Mouse (Mus musculus): ENCODE measurements around the gene Sugp1. TPM values are rescaled to one million over a fixed set of nuclear protein-coding genes. Genes with fewer than 3 reads are reported as not detected.

The Sugp1 gene
- polyA plus RNA-seq, 1 experiment, result 4.0 TPM

DNA sequence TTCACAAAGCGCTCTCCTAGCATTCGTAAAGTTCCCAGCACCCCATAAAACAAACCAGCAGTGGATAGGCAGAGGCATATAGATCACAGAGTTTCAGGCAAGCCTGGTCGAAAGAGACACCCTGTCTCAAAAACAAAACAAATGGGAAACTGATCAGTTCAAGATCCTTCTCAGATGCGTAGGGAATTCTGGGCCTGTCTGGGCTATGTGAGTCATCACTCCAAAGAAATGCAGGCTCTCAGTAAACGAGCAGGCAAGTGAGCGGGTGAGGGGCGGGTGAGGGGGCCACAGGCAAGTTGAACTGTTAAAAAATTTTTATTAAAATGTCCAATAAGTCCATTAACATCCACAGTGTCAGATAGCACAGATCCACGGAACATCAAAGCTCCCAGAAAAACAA is 50.2 kb downstream of the Sugp1 start:
- Histone ChIP-seq H3K9me3 (ENCODE audit: control insufficient read depth, low read length) (no peaks in the 10 kb centered on the region), H3K27me3 (ENCODE audit: control insufficient read depth) (peaks cover 29% of the 10 kb centered on the region), H3K4me3 (replicated peaks) (no peak overlapping the region), H3K4me1 (ENCODE audit: control insufficient read depth) (no peaks in the 10 kb centered on the region), H3K36me3 (ENCODE audit: control insufficient read depth) (no peaks in the 10 kb centered on the region)
- TF ChIP-seq GATA1 (IDR thresholded peaks at IDR 0.05; ENCODE audit: low read length) (no peak), TAL1 (IDR thresholded peaks at IDR 0.05; ENCODE audit: low read length) (no peak)

DNA sequence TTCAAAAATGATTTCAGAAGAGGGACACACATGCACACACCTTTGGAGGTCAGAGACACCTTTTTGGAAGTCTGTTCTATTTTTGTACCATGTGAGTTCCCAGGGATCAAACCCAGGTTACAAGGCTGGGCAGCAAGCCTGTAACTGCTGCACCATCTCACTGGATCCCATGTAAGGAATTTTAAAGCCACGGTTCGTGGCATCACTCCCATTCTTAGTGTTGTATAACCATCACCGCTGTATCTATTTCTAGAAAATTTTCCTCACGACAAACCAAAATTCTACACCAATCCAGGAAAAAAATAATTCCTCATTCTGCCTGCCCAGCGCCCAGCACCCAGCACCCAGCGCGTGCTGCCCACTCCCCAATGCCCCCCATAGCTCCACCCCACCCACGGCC is 56.7 kb downstream of the Sugp1 start:
- Histone ChIP-seq H3K4me3 (replicated peaks) (no peak overlapping the region), H3K27me3 (ENCODE audit: control insufficient read depth) (no peaks in the 10 kb centered on the region; the same call in 1 of the 2 replicates), H3K9me3 (ENCODE audit: control insufficient read depth, low read length) (no peaks in the 10 kb centered on the region), H3K4me1 (ENCODE audit: control insufficient read depth) (no peaks in the 10 kb centered on the region), H3K36me3 (ENCODE audit: control insufficient read depth) (no peaks in the 10 kb centered on the region)
- TF ChIP-seq TAL1 (IDR thresholded peaks at IDR 0.05; ENCODE audit: low read length), result no peak
- no peak for TF ChIP-seq GATA1 (IDR thresholded peaks at IDR 0.05; ENCODE audit: low read length)

DNA sequence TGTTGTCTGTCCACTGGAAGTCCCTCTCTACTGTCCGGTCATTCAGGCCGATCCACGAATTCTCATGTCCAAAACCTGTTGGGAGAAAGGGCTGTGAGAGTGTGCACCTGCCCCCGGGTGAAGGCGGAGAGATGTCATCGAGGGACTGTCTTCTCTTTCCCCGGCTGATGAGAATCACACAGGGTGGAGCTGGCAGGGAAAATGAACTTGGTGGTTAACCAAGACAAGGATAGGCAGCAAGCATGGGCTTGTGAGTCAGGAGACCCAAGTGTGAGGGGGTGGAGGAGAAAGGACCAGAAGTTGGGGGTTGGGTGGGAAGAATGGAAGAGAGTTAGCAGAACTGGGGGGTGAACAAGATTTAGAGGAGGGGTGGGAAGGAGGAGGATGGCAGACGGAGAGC is 57.6 kb downstream of the Sugp1 start:
- TF ChIP-seq TAL1 (IDR thresholded peaks at IDR 0.05; ENCODE audit: low read length) (no peak), GATA1 (IDR thresholded peaks at IDR 0.05; ENCODE audit: low read length) (no peak)
- H3K4me3 ChIP-seq (replicated peaks), result no peak overlapping the region
- no peaks in the 10 kb centered on the region for H3K4me1 ChIP-seq (ENCODE audit: control insufficient read depth)
- no peaks in the 10 kb centered on the region for H3K36me3 ChIP-seq (ENCODE audit: control insufficient read depth)
- no peaks in the 10 kb centered on the region; the same call in 1 of the 2 replicates for H3K27me3 ChIP-seq (ENCODE audit: control insufficient read depth)
- no peaks in the 10 kb centered on the region for H3K9me3 ChIP-seq (ENCODE audit: control insufficient read depth, low read length)

DNA sequence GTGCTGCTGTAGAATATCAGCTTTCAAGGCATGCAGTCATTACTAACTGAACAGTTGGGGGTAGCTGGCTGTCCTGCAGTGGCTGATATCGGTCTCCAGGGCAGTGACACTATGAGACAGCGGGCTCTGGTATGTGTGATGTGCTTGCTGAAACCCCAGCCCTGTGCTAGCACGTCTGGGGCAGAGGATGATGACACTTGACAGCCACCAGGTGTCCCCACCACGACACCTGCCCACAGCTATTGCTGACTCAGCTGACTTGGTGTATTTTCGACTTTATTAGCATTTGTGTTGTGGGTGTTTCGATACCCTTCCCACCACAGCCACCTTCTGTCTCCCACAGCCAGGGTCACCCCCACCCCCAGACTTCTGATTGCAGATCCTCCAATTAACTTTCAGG is 61.9 kb downstream of the Sugp1 start:
- H3K4me1 ChIP-seq (ENCODE audit: control insufficient read depth), result no peaks in the 10 kb centered on the region
- H3K27me3 ChIP-seq (ENCODE audit: control insufficient read depth), result peaks cover 7% of the 10 kb centered on the region
- TF ChIP-seq TAL1 (IDR thresholded peaks at IDR 0.05; ENCODE audit: low read length) (no peak), GATA1 (IDR thresholded peaks at IDR 0.05; ENCODE audit: low read length) (no peak)

DNA sequence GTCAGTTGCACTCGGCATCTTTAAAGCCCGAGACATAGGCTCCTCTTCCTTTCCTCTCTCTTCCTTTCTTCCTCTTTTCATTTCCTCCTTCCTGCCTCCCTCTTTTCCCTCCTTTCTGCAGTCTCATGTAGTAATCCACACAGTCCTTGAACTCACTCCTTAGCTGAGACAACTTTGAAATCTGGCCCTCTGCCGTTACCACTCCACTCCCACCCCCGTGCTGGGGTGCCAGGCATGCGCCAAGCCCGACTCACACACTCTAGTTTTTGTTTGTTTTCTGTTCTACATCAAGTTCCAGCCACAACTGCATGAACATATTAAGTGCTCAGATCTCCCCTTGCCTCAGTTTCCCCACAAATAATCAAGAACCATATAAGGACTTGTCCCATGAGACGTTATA is 62.3 kb downstream of the Sugp1 start:
- TF ChIP-seq TAL1 (IDR thresholded peaks at IDR 0.05; ENCODE audit: low read length), result no peak
- TF ChIP-seq GATA1 (IDR thresholded peaks at IDR 0.05; ENCODE audit: low read length), result no peak
- Histone ChIP-seq H3K9me3 (ENCODE audit: control insufficient read depth, low read length) (no peaks in the 10 kb centered on the region), H3K27me3 (ENCODE audit: control insufficient read depth) (peaks cover 12% of the 10 kb centered on the region), H3K4me3 (replicated peaks) (no peak overlapping the region), H3K4me1 (ENCODE audit: control insufficient read depth) (no peaks in the 10 kb centered on the region), H3K36me3 (ENCODE audit: control insufficient read depth) (no peaks in the 10 kb centered on the region)

More for the DNA sequence above, 61.9 kb downstream of the Sugp1 start:
- no peaks in the 10 kb centered on the region for H3K9me3 ChIP-seq (ENCODE audit: control insufficient read depth, low read length)
- H3K36me3 ChIP-seq (ENCODE audit: control insufficient read depth), result no peaks in the 10 kb centered on the region
- no peak overlapping the region for H3K4me3 ChIP-seq (replicated peaks)

DNA sequence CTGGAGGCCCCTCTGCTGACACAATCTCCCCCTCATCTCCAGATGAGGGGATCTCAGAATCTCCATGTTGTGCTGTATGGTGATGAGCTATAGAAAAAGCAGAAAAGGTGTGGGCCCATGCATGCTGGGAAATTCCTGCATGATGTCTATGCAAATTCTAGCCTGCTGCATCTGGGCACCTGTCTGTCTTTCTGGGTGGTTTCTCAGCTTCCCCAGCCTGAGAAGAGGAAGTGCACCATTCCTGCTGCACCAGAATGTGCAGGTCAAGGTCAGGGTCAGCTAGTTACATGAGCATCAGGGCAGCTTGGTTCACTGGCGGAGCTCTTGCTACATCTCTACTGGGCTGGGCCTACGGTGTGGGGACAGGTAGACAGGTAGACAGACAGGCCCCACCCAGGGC is 67.8 kb downstream of the Sugp1 start:
- H3K4me3 ChIP-seq (replicated peaks), result no peak overlapping the region
- no peaks in the 10 kb centered on the region for H3K36me3 ChIP-seq (ENCODE audit: control insufficient read depth)
- peaks cover 3% of the 10 kb centered on the region; the same call in 1 of the 2 replicates for H3K9me3 ChIP-seq (ENCODE audit: control insufficient read depth, low read length)
- no peak for TF ChIP-seq TAL1 (IDR thresholded peaks at IDR 0.05; ENCODE audit: low read length)
- no peak for TF ChIP-seq GATA1 (IDR thresholded peaks at IDR 0.05; ENCODE audit: low read length)
- no peaks in the 10 kb centered on the region for H3K4me1 ChIP-seq (ENCODE audit: control insufficient read depth)
- H3K27me3 ChIP-seq (ENCODE audit: control insufficient read depth), result peaks cover 67% of the 10 kb centered on the region

DNA sequence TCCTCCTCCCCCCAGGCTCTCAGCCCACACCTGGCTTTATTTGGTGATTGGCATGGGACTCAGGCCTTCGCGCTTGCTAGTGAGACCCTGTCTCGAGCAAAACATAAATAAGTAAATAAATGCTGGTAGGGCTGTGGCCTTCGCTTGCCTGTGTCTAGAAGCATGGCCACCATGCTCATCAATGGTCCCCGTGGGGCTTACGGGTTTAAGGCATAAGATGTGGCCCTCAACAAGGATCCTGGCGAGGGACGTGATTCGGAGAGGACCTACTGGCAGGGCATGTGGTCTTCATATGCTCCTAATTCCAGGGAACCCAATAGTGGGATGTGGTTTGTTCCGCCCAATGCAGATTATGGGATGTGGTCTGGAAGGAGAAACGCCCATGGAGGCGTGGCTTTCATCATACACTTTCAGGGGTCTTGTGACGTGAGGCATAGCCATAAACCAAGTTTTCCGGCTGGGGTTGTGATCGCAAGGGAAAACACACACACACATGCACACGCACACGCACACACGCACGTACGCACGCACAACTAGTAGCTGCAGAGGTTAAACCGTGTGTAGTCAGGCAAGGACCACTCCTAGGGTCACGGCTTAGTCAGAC is 68.7 kb downstream of the Sugp1 start:
- Histone ChIP-seq H3K4me1 (ENCODE audit: control insufficient read depth) (no peaks in the 10 kb centered on the region), H3K36me3 (ENCODE audit: control insufficient read depth) (no peaks in the 10 kb centered on the region), H3K27me3 (ENCODE audit: control insufficient read depth) (peaks cover 69% of the 10 kb centered on the region), H3K4me3 (replicated peaks) (no peak overlapping the region), H3K9me3 (ENCODE audit: control insufficient read depth, low read length) (peaks cover 3% of the 10 kb centered on the region; the same call in 1 of the 2 replicates)
- TF ChIP-seq GATA1 (IDR thresholded peaks at IDR 0.05; ENCODE audit: low read length) (no peak), TAL1 (IDR thresholded peaks at IDR 0.05; ENCODE audit: low read length) (no peak)

DNA sequence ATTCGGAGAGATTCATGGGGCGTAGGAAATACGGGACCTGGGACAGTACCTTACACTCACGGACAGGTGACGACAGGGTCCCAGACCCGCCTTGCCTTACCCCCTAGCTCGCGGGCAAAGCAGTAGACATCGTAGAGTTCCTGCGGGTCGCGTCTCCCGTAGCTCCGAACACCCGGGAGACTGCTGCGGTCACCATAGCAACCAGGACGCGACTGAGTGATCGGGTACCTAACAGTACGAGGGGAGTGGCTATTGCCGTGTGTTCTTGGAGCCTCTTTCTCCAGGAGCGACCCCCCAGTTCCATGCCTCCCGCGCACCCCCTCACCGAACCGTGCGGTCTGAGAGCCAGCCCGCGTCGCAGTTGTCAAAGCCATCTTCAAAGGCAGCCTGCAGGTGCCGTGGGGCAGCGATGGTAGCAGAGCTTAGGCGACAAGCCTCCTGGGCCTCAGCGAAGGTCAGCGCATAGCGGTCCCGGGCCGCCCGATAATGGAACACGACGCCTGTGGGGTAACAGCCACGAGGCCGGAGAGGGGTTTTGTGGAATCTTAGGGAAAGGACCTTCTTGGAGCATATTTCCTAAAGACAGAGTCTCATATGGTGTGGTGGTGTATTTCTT is 69.9 kb downstream of the Sugp1 start:
- Histone ChIP-seq H3K4me3 (replicated peaks) (no peak overlapping the region), H3K4me1 (ENCODE audit: control insufficient read depth) (no peaks in the 10 kb centered on the region), H3K9me3 (ENCODE audit: control insufficient read depth, low read length) (peaks cover 3% of the 10 kb centered on the region; the same call in 1 of the 2 replicates), H3K36me3 (ENCODE audit: control insufficient read depth) (no peaks in the 10 kb centered on the region), H3K27me3 (ENCODE audit: control insufficient read depth) (peaks cover 81% of the 10 kb centered on the region)
- TF ChIP-seq TAL1 (IDR thresholded peaks at IDR 0.05; ENCODE audit: low read length) (no peak), GATA1 (IDR thresholded peaks at IDR 0.05; ENCODE audit: low read length) (no peak)

DNA sequence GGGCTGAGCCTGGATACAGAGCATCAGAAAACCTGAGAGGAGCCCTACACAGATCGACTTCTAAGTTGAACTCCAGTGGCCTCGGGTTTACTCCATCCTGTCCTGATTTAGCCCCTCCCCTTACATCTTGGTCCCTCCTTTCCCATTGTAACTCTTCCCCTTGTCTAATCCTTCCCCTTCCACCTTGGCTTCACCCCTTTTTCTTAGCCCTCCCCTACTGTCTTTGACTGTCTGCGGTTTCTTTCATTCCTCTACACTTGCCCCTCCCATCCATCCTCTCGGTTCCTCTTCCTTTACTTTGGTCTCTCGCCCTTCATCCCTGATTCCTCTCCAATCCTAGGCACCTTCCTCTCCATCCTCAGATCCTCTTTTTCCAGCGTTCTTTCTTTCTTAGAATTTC is 71.9 kb downstream of the Sugp1 start:
- Histone ChIP-seq H3K9me3 (ENCODE audit: control insufficient read depth, low read length) (peaks cover 3% of the 10 kb centered on the region; the same call in 1 of the 2 replicates), H3K27me3 (ENCODE audit: control insufficient read depth) (peaks cover 98% of the 10 kb centered on the region)
- TF ChIP-seq GATA1 (IDR thresholded peaks at IDR 0.05; ENCODE audit: low read length) (no peak), TAL1 (IDR thresholded peaks at IDR 0.05; ENCODE audit: low read length) (no peak)

More for the DNA sequence above, 71.9 kb downstream of the Sugp1 start:
- Histone ChIP-seq H3K4me1 (ENCODE audit: control insufficient read depth) (no peaks in the 10 kb centered on the region), H3K4me3 (replicated peaks) (no peak overlapping the region), H3K36me3 (ENCODE audit: control insufficient read depth) (no peaks in the 10 kb centered on the region)
